7 mouse cellular contexts compared by ENCODE assay signal in the genomic region with DNA sequence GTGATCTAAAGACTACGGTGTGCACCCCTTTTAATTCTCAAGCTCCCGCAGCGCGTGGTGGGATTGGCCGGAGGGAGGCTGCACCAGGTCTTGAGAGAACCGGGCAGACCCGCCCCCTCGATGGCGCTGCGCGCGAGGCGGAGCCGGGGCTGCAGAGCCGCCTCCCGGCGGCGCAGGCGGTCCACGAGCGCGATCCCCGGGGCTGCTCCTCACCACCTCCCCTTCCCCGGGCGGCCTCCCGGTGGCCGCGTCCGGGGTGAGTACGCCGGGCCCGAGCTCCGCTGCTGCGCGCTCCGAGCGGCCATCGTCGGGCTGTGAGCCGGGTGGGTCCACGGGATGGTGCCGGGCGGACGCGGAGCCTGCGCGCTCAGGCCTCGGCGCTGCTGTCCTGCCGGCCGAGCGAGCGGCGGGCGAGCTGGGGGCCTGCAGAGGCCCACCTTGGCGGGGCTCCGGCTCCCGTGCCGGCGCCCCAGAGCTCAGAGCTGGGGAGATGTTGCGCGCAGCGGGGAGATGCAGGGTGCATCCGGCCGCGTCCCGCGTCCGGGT. TPM values are rescaled to one million over a fixed set of nuclear protein-coding genes. Genes with fewer than 3 reads are reported as not detected.
DNase-seq lines count a peak whose midpoint lies in the region; ATAC-seq and TF ChIP-seq lines count a peak whose summit lies in the region.

Gene B4galt4, plus strand, starts transcription at position 152 of the 546 bp plus-strand sequence.

- no peak for TF ChIP-seq POLR2A in bone marrow macrophage, adult 2 months (IDR thresholded peaks at IDR 0.05; ENCODE audit: borderline replicate concordance, low read depth, low read length)
- peak; percentile 46 for TF ChIP-seq POLR2A in myocyte (IDR thresholded peaks at IDR 0.05; ENCODE audit: insufficient read length, low read depth)

- H3K36me3 ChIP-seq in embryonic facial prominence, embryonic 15.5 days: no peaks in the 10 kb centered on the region
- no peaks in the 10 kb centered on the region for H3K36me3 ChIP-seq in heart, embryonic 11.5 days (ENCODE audit: control insufficient read depth, insufficient read depth, low read length)
- no peaks in the 10 kb centered on the region; the same call in 1 of the 2 replicates for H3K36me3 ChIP-seq in kidney, embryonic 15.5 days
- H3K36me3 ChIP-seq in myocyte (ENCODE audit: control insufficient read depth, insufficient read depth): no peaks in the 10 kb centered on the region
- no peaks in the 10 kb centered on the region for H3K36me3 ChIP-seq in stomach, postnatal 0 days (ENCODE audit: control insufficient read depth, insufficient read depth, low read length)

- no peaks in the 10 kb centered on the region for H3K79me2 ChIP-seq in myocyte (ENCODE audit: control insufficient read depth, insufficient read depth)

- H3K27me3 ChIP-seq in embryonic facial prominence, embryonic 15.5 days: no peaks in the 10 kb centered on the region
- H3K27me3 ChIP-seq in heart, embryonic 11.5 days (ENCODE audit: control insufficient read depth, insufficient read depth, low read length): no peaks in the 10 kb centered on the region
- no peaks in the 10 kb centered on the region for H3K27me3 ChIP-seq in kidney, embryonic 15.5 days
- H3K27me3 ChIP-seq in myocyte (ENCODE audit: control insufficient read depth, insufficient read depth, insufficient read length): no peaks in the 10 kb centered on the region
- no peaks in the 10 kb centered on the region for H3K27me3 ChIP-seq in stomach, postnatal 0 days (ENCODE audit: control insufficient read depth, insufficient read depth, low read length)

- no peak within 1 kb of the TSS for H3K27ac ChIP-seq in bone marrow macrophage, adult 2 months (ENCODE audit: insufficient read depth, low read depth, low read length)
- peak within 1 kb of the TSS; percentile 77 for H3K27ac ChIP-seq in embryonic facial prominence, embryonic 15.5 days (replicated peaks)
- H3K27ac ChIP-seq in heart, embryonic 11.5 days (ENCODE audit: low read depth, low read length): peak within 1 kb of the TSS; percentile 84
- H3K27ac ChIP-seq in kidney, embryonic 15.5 days: peak within 1 kb of the TSS; percentile 81
- peak within 1 kb of the TSS; percentile 70 for H3K27ac ChIP-seq in stomach, postnatal 0 days (replicated peaks)

- WGBS in embryonic facial prominence, embryonic 15.5 days: under 1% methylated on average over 65 of the region's 69 CpGs
- WGBS in heart, embryonic 11.5 days (ENCODE audit: insufficient replicate concordance): under 1% methylated on average over 59 of the region's 69 CpGs
- WGBS in kidney, embryonic 15.5 days: under 1% methylated on average over 69 of the region's 69 CpGs
- WGBS in stomach, postnatal 0 days: under 1% methylated on average over 41 of the region's 69 CpGs

- peak; percentile 70 for DNase-seq in liver
- DNase-seq in stomach, postnatal 0 days (ENCODE audit: low spot score): peak; percentile 77

- peak; percentile 91 for ATAC-seq in embryonic facial prominence, embryonic 15.5 days (ENCODE audit: insufficient number of reproducible peaks, low FRiP score, low TSS enrichment, low read depth)
- ATAC-seq in heart, embryonic 11.5 days (replicated peaks; ENCODE audit: insufficient number of reproducible peaks, low FRiP score, low TSS enrichment): peak; percentile 93
- ATAC-seq in kidney, embryonic 15.5 days (replicated peaks; ENCODE audit: low FRiP score): peak; percentile 96
- ATAC-seq in stomach, postnatal 0 days (ENCODE audit: low FRiP score, low TSS enrichment): peak; percentile 91

- peak within 1 kb of the TSS; percentile 87 for H3K4me2 ChIP-seq in embryonic facial prominence, embryonic 15.5 days (replicated peaks)
- H3K4me2 ChIP-seq in heart, embryonic 11.5 days: peak within 1 kb of the TSS; percentile 91
- peak within 1 kb of the TSS; percentile 78 for H3K4me2 ChIP-seq in kidney, embryonic 15.5 days
- peak within 1 kb of the TSS; percentile 96 for H3K4me2 ChIP-seq in myocyte (ENCODE audit: low read depth)
- peak within 1 kb of the TSS; percentile 91 for H3K4me2 ChIP-seq in stomach, postnatal 0 days (replicated peaks; ENCODE audit: low read depth)

- TF ChIP-seq CTCF in bone marrow macrophage, adult 2 months (IDR thresholded peaks at IDR 0.05; ENCODE audit: low read depth, low read length): no peak
- TF ChIP-seq CTCF in stomach, postnatal 0 days (IDR thresholded peaks at IDR 0.05; ENCODE audit: low read depth): peak; percentile 46; the same call in 1 of the 2 replicates

- peaks cover 8% of the 10 kb centered on the region for H3K4me1 ChIP-seq in bone marrow macrophage, adult 2 months (ENCODE audit: control insufficient read depth, insufficient read depth, low read length)
- H3K4me1 ChIP-seq in embryonic facial prominence, embryonic 15.5 days: peaks cover 6% of the 10 kb centered on the region
- H3K4me1 ChIP-seq in heart, embryonic 11.5 days (ENCODE audit: control insufficient read depth, insufficient read depth, low read length): no peaks in the 10 kb centered on the region
- H3K4me1 ChIP-seq in kidney, embryonic 15.5 days: peaks cover 10% of the 10 kb centered on the region
- no peaks in the 10 kb centered on the region for H3K4me1 ChIP-seq in stomach, postnatal 0 days (replicated peaks; ENCODE audit: control insufficient read depth, insufficient read depth)

- no peaks in the 10 kb centered on the region for H3K9me3 ChIP-seq in embryonic facial prominence, embryonic 15.5 days (replicated peaks)
- no peaks in the 10 kb centered on the region for H3K9me3 ChIP-seq in heart, embryonic 11.5 days (replicated peaks; ENCODE audit: control insufficient read depth, low read length)
- no peaks in the 10 kb centered on the region for H3K9me3 ChIP-seq in kidney, embryonic 15.5 days (replicated peaks)
- H3K9me3 ChIP-seq in stomach, postnatal 0 days (ENCODE audit: control insufficient read depth, low read length): no peaks in the 10 kb centered on the region

- H3K9ac ChIP-seq in embryonic facial prominence, embryonic 15.5 days: peak within 1 kb of the TSS; percentile 47
- peak within 1 kb of the TSS; percentile 87 for H3K9ac ChIP-seq in heart, embryonic 11.5 days (ENCODE audit: low read depth, low read length)
- H3K9ac ChIP-seq in kidney, embryonic 15.5 days: peak within 1 kb of the TSS; percentile 81
- peak within 1 kb of the TSS; percentile 72 for H3K9ac ChIP-seq in stomach, postnatal 0 days (ENCODE audit: low read length)

- H3K4me3 ChIP-seq in bone marrow macrophage, adult 2 months (ENCODE audit: insufficient read depth, low read length): peak within 1 kb of the TSS; percentile 91
- H3K4me3 ChIP-seq in embryonic facial prominence, embryonic 15.5 days (replicated peaks): peak within 1 kb of the TSS; percentile 73
- peak within 1 kb of the TSS; percentile 90 for H3K4me3 ChIP-seq in heart, embryonic 11.5 days (ENCODE audit: low read depth, low read length)
- H3K4me3 ChIP-seq in kidney, embryonic 15.5 days (replicated peaks): peak within 1 kb of the TSS; percentile 81
- peak within 1 kb of the TSS; percentile 28 for H3K4me3 ChIP-seq in myocyte
- peak within 1 kb of the TSS; percentile 76 for H3K4me3 ChIP-seq in stomach, postnatal 0 days (ENCODE audit: low read depth, low read length)

- TF ChIP-seq EP300 in stomach, postnatal 0 days (optimal IDR thresholded peaks at IDR 0.05): no peak

- H3ac ChIP-seq in myocyte (ENCODE audit: control insufficient read depth, insufficient read length): peak within 1 kb of the TSS; percentile 3

TF ChIP-seq in myocyte, 11 proteins besides CTCF, POLR2A, EP300 and RAD21:
- TF ChIP-seq MYOG (IDR thresholded peaks at IDR 0.05; ENCODE audit: control insufficient read depth in 1 of 3, insufficient read depth in 1 of 3, insufficient read length in 2 of 3, low read depth in 2 of 3) (no peak), CEBPB (IDR thresholded peaks at IDR 0.05; ENCODE audit: insufficient read depth, poor library complexity, severe bottlenecking) (no peak), MAX (IDR thresholded peaks at IDR 0.05; ENCODE audit: low read depth) (no peak), SRF (IDR thresholded peaks at IDR 0.05; ENCODE audit: control insufficient read depth, insufficient read length, low read depth) (no peak), POLR2AphosphoS2 (IDR thresholded peaks at IDR 0.05; ENCODE audit: insufficient read length, low read depth) (no peak), TCF3 (IDR thresholded peaks at IDR 0.05; ENCODE audit: insufficient read length, low read depth) (no peak), USF1 (IDR thresholded peaks at IDR 0.05; ENCODE audit: low read depth) (no peak), E2F4 (IDR thresholded peaks at IDR 0.05; ENCODE audit: insufficient read depth) (no peak), MYOD1 (IDR thresholded peaks at IDR 0.05; ENCODE audit: control insufficient read depth in 1 of 3, insufficient read length in 2 of 3, low read depth in 2 of 3) (no peak), TCF12 (IDR thresholded peaks at IDR 0.05; ENCODE audit: insufficient read depth, poor library complexity, severe bottlenecking) (no peak), REST (IDR thresholded peaks at IDR 0.05; ENCODE audit: insufficient read depth, insufficient read length) (no peak)

RNA-seq across cellular contexts. Expression of gene B4galt4, which starts in this region (rescaled TPM):
- 8.9 and 9.8 TPM in 2 replicates for polyA plus RNA-seq in bone marrow macrophage, adult 2 months (2012; ENCODE audit: insufficient read depth, insufficient read length, missing spikeins)
- 24.7 and 25.2 TPM in 2 replicates for polyA plus RNA-seq in embryonic facial prominence, embryonic 15.5 days (2015; fragmentation: Nextera tagmentation; extraction: Ambion mirVana)
- 31.0 and 33.8 TPM in 2 replicates for polyA plus RNA-seq in heart, embryonic 11.5 days (2014; fragmentation: Nextera tagmentation; extraction: Ambion mirVana)
- polyA plus RNA-seq in kidney, embryonic 15.5 days (2015; fragmentation: Nextera tagmentation; extraction: Ambion mirVana): 29.0 and 30.6 TPM in 2 replicates
- polyA plus RNA-seq in myocyte (2012; fragmentation: generic; extraction: Trizol): 6.6 TPM
- 9.1 and 9.3 TPM in 2 replicates for polyA plus RNA-seq in stomach, postnatal 0 days (2015; fragmentation: Nextera tagmentation; extraction: Ambion mirVana)

Comparison
In these comparisons a context has a peak if more than half of its experiments do, and no peak if none do; other contexts are left out.
1. H3K4me3 ChIP-seq: peak in every context shown above with its lines; median percentile 91 in bone marrow macrophage, adult 2 months; 90 in heart, embryonic 11.5 days; 81 in kidney, embryonic 15.5 days; 76 in stomach, postnatal 0 days; 73 in embryonic facial prominence, embryonic 15.5 days; 28 in myocyte.